Mouse (Mus musculus) forebrain, embryonic 14.5 days (tissue): ENCODE results near the gene Vps13d. TPM values are rescaled to one million over a fixed set of nuclear protein-coding genes. Genes with fewer than 3 reads are reported as not detected.

Experiments used
- ATAC-seq: fragments of 200-750 bp; cut with Nextera tagmentation; 2 replicates; pipeline ENCODE4 v1.8.0; 2017; ENCODE audit warnings: mild to moderate bottlenecking, moderate library complexity
- DNase-seq: peaks from one replicate; pipeline ENCODE4 v3.0.0-alpha.2; 2015; ENCODE audit warnings: low spot score
- H3K27ac ChIP-seq: fragments of 300-500 bp; sonication (generic); 2 replicates; pipeline ENCODE4 v1.5.1; 2014; ENCODE audit warnings: low read depth, mild to moderate bottlenecking, control low read depth, low read length, moderate library complexity
- H3K27me3 ChIP-seq: fragments of 300-500 bp; sonication (generic); replicated peaks from 2 replicates; pipeline ENCODE4 v1.6.1; 2014; ENCODE audit warnings: low read length, control low read depth, mixed read lengths; ENCODE audit not compliant: control insufficient read depth, insufficient read depth
- H3K36me3 ChIP-seq: fragments of 300-500 bp; sonication (generic); 2 replicates; pipeline ENCODE4 v1.6.1; 2014; ENCODE audit warnings: low read length, control low read depth; ENCODE audit not compliant: control insufficient read depth, insufficient read depth
- H3K4me1 ChIP-seq: fragments of 300-500 bp; sonication (generic); 2 replicates; pipeline ENCODE4 v1.6.1; 2014; ENCODE audit warnings: antibody characterized with exemption, low read length, control low read depth; ENCODE audit not compliant: control insufficient read depth, insufficient read depth
- H3K4me2 ChIP-seq: fragments of 300-500 bp; sonication (generic); 2 replicates; pipeline ENCODE4 v1.6.1; 2014; ENCODE audit warnings: mild to moderate bottlenecking, control low read depth, low read length
- H3K4me3 ChIP-seq: fragments of 300-500 bp; sonication (generic); 2 replicates; pipeline ENCODE4 v1.5.1; 2014; ENCODE audit warnings: low read depth, low read length, control low read depth
- H3K9ac ChIP-seq: fragments of 300-500 bp; sonication (generic); 2 replicates; pipeline ENCODE4 v1.6.1; 2014; ENCODE audit warnings: mild to moderate bottlenecking, low read length, control low read depth, moderate library complexity
- H3K9me3 ChIP-seq: fragments of 300-500 bp; sonication (generic); replicated peaks from 2 replicates; pipeline ENCODE4 v1.6.1; 2016; ENCODE audit warnings: low read length, control low read depth, mixed read lengths; ENCODE audit not compliant: control insufficient read depth
- WGBS: fragments of 180-500 bp; shearing (Covaris S2); extraction: QIAGEN DNeasy Blood & Tissue Kit; methylation state at CpG from one replicate; pipeline ENCODE4 v1.1.7; 2014; 5-methylcytosine and 5-hydroxymethylcytosine counted together
- polyA plus RNA-seq: library from polyadenylated mRNA; unstranded; fragments of >200 nt; fragmentation: Nextera tagmentation; extraction: Ambion mirVana; gene quantifications from 2 replicates; pipeline ENCODE4 v1.2.1, GENCODE M21; 2014

The Vps13d gene
- polyA plus RNA-seq, 1 experiment from 2014 or later, result 9.0 TPM

DNA sequence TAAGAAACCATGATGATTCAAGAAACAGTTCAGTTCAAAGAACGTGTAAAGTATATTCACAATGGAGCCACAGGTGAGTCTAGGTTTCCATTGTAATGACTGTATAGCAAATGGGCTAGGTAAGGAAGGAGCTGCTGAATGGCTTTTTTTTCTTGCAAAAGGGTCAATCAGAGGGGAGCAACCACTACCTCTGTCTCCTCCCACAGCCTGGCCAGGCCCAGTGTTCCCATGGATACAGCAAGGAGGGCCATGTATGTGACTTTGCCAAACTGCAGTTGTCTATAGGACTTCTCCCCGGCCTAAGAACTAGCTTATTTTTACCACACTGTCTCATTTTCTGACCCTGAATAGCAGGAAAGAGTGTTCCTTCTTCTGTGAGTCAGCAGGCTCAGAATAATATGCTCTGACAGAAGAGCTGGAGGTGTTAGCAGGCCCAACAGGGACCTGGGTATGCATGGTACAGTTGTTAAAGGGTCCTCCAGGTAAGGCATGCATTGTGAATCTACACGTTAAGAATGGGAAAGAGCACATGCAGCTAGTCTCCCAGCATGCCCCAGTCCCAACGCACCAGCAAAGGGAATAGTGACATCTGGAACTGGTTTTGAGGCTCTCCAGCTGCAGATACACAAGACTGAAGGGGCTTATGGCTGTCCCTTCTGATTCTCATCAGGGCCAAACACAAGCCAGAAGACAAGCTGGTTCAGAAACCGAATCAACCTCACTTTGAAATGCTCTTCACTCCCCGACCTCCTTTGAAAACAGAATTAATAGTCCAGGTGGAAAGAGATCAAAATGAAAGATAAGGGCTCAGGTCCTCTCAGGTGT is 197.6 kb downstream of the Vps13d start:
- no peaks in the 10 kb centered on the region for H3K9me3 ChIP-seq
- ATAC-seq (no peak), DNase-seq (no peak)
- WGBS, result 80% methylated on average over 6 of the region's 6 CpGs
- H3K4me2 ChIP-seq, result no peak overlapping the region
- H3K36me3 ChIP-seq, result no peaks in the 10 kb centered on the region
- H3K9ac ChIP-seq, result no peak overlapping the region
- no peak overlapping the region for H3K27ac ChIP-seq
- H3K4me3 ChIP-seq, result no peak overlapping the region
- no peaks in the 10 kb centered on the region for H3K27me3 ChIP-seq
- H3K4me1 ChIP-seq, result peaks cover 9% of the 10 kb centered on the region; the same call in 1 of the 2 replicates

DNA sequence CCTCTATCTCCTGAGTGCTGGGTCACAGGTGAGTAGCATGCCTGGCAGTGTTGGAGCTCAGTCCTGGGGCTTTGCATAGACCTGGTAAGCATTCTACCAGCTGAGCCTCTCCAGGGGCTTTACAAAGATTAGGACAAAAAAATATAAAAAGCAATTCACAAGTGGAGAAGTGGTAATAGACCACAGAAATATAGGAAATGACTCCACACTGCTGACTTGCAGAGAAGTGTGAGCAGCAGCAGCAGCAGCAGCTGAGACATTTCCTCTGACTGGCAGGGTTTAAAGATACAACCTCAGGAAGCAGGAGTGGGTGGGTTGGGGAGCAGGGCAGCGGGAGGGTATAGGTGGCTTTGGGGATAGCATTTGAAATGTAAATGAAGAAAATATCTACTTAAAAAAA is 199.0 kb downstream of the Vps13d start:
- Histone ChIP-seq H3K27me3 (no peaks in the 10 kb centered on the region), H3K27ac (no peak overlapping the region), H3K4me1 (peaks cover 9% of the 10 kb centered on the region; the same call in 1 of the 2 replicates), H3K36me3 (no peaks in the 10 kb centered on the region), H3K9ac (no peak overlapping the region), H3K4me2 (no peak overlapping the region), H3K4me3 (no peak overlapping the region), H3K9me3 (no peaks in the 10 kb centered on the region)
- DNase-seq (no peak), ATAC-seq (no peak)
- WGBS, result 88% methylated on average over 1 of the region's 1 CpGs

DNA sequence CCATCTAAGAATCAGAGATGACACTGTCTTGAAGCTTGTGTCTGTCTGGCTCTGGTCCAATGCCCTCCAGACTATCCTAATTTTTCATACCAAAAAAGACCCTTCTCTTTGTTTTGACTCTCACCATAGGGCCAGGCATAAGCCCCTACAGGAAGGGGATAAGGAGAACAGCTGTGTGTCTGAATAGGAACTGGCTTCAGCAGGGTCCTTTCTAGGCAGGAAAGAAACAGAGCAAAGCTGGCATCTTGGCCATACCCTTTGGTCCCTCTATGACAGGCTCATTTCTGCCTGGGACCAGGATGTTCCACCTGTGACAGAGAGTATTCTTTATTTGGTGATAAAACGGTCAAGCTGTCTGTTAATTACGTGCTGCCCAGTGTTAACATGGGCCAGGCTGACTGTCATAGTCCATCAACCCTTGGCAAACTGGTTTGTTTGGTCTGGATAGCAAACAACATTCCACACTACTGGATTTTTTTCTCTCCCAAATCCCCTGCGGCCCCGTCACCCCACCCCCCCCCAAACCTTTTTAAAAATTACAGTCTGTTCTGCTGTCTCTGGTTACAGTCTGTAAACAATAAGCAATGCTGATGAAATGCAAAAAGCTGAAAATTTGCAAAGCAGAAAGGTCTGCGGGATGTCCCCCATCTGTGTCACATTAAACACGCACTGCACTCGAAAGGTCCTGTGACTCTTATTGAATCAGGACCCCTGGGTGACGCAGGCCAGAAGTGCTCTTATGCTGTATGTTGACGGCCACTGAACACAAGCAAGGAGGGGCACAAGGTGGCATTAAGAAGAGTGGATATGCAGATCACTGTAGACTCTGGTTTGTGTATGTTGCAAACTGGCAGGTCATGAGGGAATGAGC is 201.5 kb downstream of the Vps13d start:
- Histone ChIP-seq H3K9me3 (no peaks in the 10 kb centered on the region), H3K27me3 (no peaks in the 10 kb centered on the region), H3K36me3 (no peaks in the 10 kb centered on the region), H3K4me2 (no peak overlapping the region), H3K4me3 (no peak overlapping the region), H3K27ac (no peak overlapping the region), H3K4me1 (no peaks in the 10 kb centered on the region), H3K9ac (no peak overlapping the region)
- 80% methylated on average over 9 of the region's 9 CpGs for WGBS
- 0 out of 2 replicates have a peak, but pooled peaks have one; percentile 26 for ATAC-seq
- DNase-seq, result no peak

DNA sequence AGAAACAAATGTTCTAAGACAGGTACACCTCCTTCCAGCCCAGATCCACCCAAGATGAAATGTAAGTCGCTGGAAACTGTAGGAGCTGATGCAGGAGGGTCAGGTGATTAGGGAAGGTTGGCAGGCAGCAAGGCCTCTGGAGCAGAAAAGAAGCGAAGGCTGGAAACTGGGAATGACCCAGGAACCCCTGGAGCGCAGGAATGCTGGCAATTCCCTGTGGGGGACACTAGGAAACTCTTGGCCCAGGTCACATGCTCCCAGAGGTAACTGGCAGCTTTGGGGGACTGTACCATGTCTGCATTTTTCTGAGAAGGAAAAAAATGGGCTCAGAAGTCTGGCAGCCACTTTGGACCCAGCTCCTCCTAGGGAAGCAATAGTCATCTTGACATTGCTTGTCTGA is 202.4 kb downstream of the Vps13d start:
- Histone ChIP-seq H3K36me3 (no peaks in the 10 kb centered on the region), H3K27ac (no peak overlapping the region), H3K9ac (no peak overlapping the region), H3K4me1 (no peaks in the 10 kb centered on the region), H3K27me3 (no peaks in the 10 kb centered on the region), H3K4me3 (no peak overlapping the region), H3K4me2 (no peak overlapping the region), H3K9me3 (no peaks in the 10 kb centered on the region)
- ATAC-seq (no peak), DNase-seq (no peak)
- 11% methylated on average over 3 of the region's 3 CpGs for WGBS

DNA sequence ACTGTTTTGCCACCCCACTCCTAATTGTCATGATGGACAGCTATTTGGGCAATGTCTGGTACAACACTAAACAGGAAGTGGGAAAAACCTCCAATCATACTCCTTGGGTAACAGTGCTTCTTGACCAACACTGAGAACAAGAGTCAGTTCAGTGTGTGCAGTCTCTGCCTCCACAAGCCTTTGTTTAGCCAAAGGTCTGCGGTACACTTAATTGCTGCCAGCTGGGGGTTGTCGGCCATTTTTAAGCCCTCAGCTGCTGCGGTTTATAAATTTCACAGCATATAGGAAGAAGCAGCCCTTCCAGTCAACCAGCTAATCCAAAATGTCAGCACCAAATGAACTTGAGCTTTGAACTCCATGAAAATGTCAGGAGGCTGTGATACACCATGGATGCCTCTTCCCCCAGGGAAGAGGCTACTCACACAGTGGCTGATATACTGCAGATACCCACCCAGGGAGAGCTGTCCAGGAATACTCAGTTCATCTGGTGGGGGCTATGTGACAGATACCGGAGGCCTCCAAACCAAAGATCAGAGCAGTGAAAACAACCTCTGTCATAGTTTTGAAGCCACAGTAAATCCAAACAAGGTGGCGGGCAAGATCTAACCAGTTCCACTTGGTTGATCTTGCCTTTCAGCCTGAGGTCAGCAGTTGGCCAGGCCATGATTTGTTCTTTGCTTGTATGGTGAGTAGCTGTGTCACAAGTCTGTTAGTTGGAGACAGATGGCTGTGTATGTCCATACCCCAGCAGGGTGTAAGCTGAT is 206.2 kb downstream of the Vps13d start:
- DNase-seq, result no peak
- Histone ChIP-seq H3K9ac (no peak overlapping the region), H3K4me3 (no peak overlapping the region), H3K4me1 (no peaks in the 10 kb centered on the region), H3K36me3 (no peaks in the 10 kb centered on the region), H3K4me2 (no peak overlapping the region), H3K27ac (no peak overlapping the region), H3K9me3 (no peaks in the 10 kb centered on the region), H3K27me3 (no peaks in the 10 kb centered on the region)
- 82% methylated on average over 5 of the region's 5 CpGs for WGBS
- ATAC-seq, result no peak

DNA sequence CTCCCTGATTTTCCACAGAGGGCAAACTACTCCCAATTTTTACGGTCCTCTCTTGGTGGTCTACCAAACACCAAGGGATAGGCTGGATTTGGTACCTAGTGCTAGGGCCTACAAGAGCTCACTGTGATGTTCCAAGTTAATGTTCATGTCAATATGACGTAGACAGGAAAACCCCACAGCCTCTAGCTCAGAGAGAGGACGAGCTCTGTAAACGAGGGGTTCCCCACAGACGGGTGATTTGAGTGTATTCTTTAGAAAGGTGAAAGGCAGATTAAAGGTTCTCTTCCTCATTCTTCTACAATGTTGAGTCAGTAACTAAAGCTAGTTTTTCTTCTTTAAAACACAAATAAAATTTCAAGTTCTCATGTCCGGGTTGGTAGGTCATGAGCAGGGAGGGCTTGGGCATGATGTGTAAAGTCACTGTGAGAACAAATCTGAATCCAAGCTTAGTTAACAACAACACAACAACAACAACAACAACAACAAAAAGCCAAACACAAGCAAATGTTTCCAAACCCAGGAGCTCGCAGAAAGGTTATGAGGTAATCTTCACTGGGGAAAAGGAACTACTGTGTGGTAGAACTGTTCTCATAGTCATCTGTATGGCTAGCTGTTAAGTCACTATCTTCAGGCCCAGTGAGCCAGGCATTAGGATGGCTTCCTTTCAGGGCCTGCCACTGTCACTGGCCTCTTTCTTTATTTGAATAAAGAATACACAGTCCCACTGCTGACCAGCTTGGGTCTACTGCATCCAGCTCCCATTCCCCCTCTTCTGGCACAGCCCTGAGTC is 208.6 kb downstream of the Vps13d start:
- H3K9me3 ChIP-seq, result no peaks in the 10 kb centered on the region
- H3K9ac ChIP-seq, result no peak overlapping the region
- DNase-seq (no peak), ATAC-seq (no peak)
- H3K27me3 ChIP-seq, result no peaks in the 10 kb centered on the region
- H3K4me2 ChIP-seq, result no peak overlapping the region
- no peaks in the 10 kb centered on the region for H3K36me3 ChIP-seq
- WGBS, result 88% methylated on average over 7 of the region's 7 CpGs
- H3K4me3 ChIP-seq, result no peak overlapping the region
- H3K4me1 ChIP-seq, result no peaks in the 10 kb centered on the region
- H3K27ac ChIP-seq, result no peak overlapping the region

DNA sequence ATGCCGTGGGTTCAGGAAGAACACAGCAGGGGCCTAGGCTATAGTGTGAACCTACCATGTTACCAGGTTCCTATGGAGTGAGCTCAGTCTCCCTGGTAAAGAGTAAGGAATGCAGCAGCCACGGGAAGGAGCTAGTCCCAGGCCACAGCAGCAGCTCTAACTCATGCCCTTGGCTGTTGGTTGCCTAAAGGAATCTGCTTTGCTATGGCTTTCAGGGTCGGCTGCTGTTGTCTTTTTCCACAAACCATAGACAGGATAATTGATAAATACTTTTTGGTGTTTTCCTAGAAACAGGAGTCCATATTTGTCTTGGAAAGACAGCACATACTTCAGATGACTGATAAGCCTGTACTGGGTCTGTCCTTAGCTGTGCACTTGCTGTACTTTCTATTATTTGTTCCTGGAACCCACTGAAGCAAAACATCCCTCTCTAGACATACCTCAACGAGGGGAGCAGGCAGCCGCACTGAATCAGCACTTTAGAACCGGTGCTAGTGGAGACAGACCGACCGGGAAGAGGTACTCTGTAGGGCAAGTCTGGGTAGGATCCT is 210.9 kb downstream of the Vps13d start:
- Histone ChIP-seq H3K27me3 (no peaks in the 10 kb centered on the region), H3K4me1 (no peaks in the 10 kb centered on the region), H3K27ac (no peak overlapping the region), H3K36me3 (no peaks in the 10 kb centered on the region), H3K9me3 (no peaks in the 10 kb centered on the region), H3K4me3 (no peak overlapping the region), H3K4me2 (no peak overlapping the region), H3K9ac (no peak overlapping the region)
- 85% methylated on average over 8 of the region's 8 CpGs for WGBS
- no peak for DNase-seq
- no peak for ATAC-seq

DNA sequence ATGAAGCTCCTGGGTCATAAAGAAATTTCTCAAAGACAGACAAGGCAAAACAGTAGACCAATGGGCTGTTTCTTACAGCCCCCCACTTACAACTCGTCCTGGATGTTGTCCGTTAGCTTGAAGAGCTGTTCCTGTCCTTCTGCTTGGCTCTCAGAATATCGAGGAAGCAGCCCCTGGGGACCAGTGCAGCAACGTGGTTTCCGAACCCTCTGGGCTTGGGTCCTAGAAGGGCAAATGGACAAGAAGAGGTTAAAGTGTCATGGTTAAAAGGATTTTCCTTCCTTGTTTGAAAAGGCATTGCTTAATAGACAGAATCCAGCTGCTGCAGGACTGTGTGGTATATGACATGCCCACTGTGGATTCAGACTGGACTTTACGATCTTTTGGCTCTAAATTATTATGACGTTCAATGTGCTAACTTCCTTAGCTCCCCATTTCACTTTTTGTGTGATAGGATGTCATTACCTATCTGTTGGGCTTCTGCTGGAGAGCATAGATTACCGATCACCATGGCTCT is 211.5 kb downstream of the Vps13d start:
- Histone ChIP-seq H3K9ac (no peak overlapping the region), H3K4me3 (no peak overlapping the region), H3K36me3 (no peaks in the 10 kb centered on the region), H3K27ac (no peak overlapping the region), H3K9me3 (no peaks in the 10 kb centered on the region), H3K27me3 (no peaks in the 10 kb centered on the region), H3K4me1 (no peaks in the 10 kb centered on the region), H3K4me2 (no peak overlapping the region)
- 91% methylated on average over 8 of the region's 8 CpGs for WGBS
- ATAC-seq (no peak), DNase-seq (no peak)
